Mouse (Mus musculus): ENCODE measurements around the gene Mrpl22. TPM values are rescaled to one million over a fixed set of nuclear protein-coding genes. Genes with fewer than 3 reads are reported as not detected.
A peak's percentile ranks its signal among the peaks of the same experiment; 100 is the strongest.
"Not testable (repeated sequence)": the region's sequence is repeated elsewhere in the genome, so short reads cannot be mapped to it uniquely, and the experiment has no call there.

Gene Mrpl22
- polyA plus RNA-seq, 1 experiment from 2014 or later, result 138 TPM

- Histone ChIP-seq H3K27me3 (ENCODE audit: insufficient read depth, low read length) (no peaks in the 10 kb centered on the region), H3K9me3 (ENCODE audit: low read length) (no peaks in the 10 kb centered on the region), H3K9ac (replicated peaks; ENCODE audit: low read length) (no peak overlapping the region), H3K4me1 (ENCODE audit: insufficient read depth, low read length) (peaks cover 22% of the 10 kb centered on the region), H3K4me3 (ENCODE audit: low read length) (no peak overlapping the region), H3K27ac (ENCODE audit: low read length) (peak overlapping the region; percentile 63), H3K36me3 (ENCODE audit: insufficient read depth, low read length) (no peaks in the 10 kb centered on the region), H3K4me2 (replicated peaks; ENCODE audit: low read depth, low read length) (no peak overlapping the region)
- ATAC-seq (ENCODE audit: low FRiP score, low TSS enrichment), result 0 out of 2 replicates have a peak, but pooled peaks have one; percentile 10
- WGBS, result 20% methylated on average over 4 of the region's 4 CpGs
These were observed 52.3 kb downstream of the Mrpl22 start for GRCm38 (mm10) chr11:58223751-58224150.

GRCm38 (mm10) chr11:58224313-58224712 is 52.9 kb downstream of the Mrpl22 start:
- peak overlapping the region; percentile 63 for H3K27ac ChIP-seq (ENCODE audit: low read length)
- H3K27me3 ChIP-seq (ENCODE audit: insufficient read depth, low read length), result no peaks in the 10 kb centered on the region
- ATAC-seq (ENCODE audit: low FRiP score, low TSS enrichment), result peak; percentile 69; the same call in 1 of the 2 replicates
- no peak overlapping the region for H3K4me2 ChIP-seq (replicated peaks; ENCODE audit: low read depth, low read length)
- H3K9me3 ChIP-seq (ENCODE audit: low read length), result no peaks in the 10 kb centered on the region
- H3K4me3 ChIP-seq (ENCODE audit: low read length), result no peak overlapping the region
- H3K9ac ChIP-seq (replicated peaks; ENCODE audit: low read length), result no peak overlapping the region
- peaks cover 22% of the 10 kb centered on the region for H3K4me1 ChIP-seq (ENCODE audit: insufficient read depth, low read length)
- 38% methylated on average over 7 of the region's 7 CpGs for WGBS
- no peaks in the 10 kb centered on the region for H3K36me3 ChIP-seq (ENCODE audit: insufficient read depth, low read length)

- not testable (repeated sequence) for ATAC-seq (ENCODE audit: low FRiP score, low TSS enrichment); H3K36me3 ChIP-seq (ENCODE audit: insufficient read depth, low read length); H3K4me2 ChIP-seq (replicated peaks; ENCODE audit: low read depth, low read length); H3K9me3 ChIP-seq (ENCODE audit: low read length); H3K4me3 ChIP-seq (ENCODE audit: low read length); H3K9ac ChIP-seq (replicated peaks; ENCODE audit: low read length); H3K27me3 ChIP-seq (ENCODE audit: insufficient read depth, low read length)
- peak overlapping the region; percentile 62; the same call in 1 of the 2 replicates for H3K27ac ChIP-seq (ENCODE audit: low read length)
- H3K4me1 ChIP-seq (ENCODE audit: insufficient read depth, low read length), result peaks cover 22% of the 10 kb centered on the region
- 69% methylated on average over 2 of the region's 2 CpGs for WGBS
These were observed 53.4 kb downstream of the Mrpl22 start for GRCm38 (mm10) chr11:58224872-58225271.

- Histone ChIP-seq H3K27ac (ENCODE audit: low read length) (peak overlapping the region; percentile 66), H3K36me3 (ENCODE audit: insufficient read depth, low read length) (no peaks in the 10 kb centered on the region), H3K27me3 (ENCODE audit: insufficient read depth, low read length) (no peaks in the 10 kb centered on the region), H3K4me3 (ENCODE audit: low read length) (no peak overlapping the region), H3K4me2 (replicated peaks; ENCODE audit: low read depth, low read length) (no peak overlapping the region), H3K4me1 (ENCODE audit: insufficient read depth, low read length) (peaks cover 22% of the 10 kb centered on the region), H3K9ac (replicated peaks; ENCODE audit: low read length) (no peak overlapping the region), H3K9me3 (ENCODE audit: low read length) (no peaks in the 10 kb centered on the region)
- 4% methylated on average over 5 of the region's 5 CpGs for WGBS
- ATAC-seq (ENCODE audit: low FRiP score, low TSS enrichment), result peak; percentile 77
These were observed 54.2 kb downstream of the Mrpl22 start for GRCm38 (mm10) chr11:58225655-58226054.

- H3K9ac ChIP-seq (replicated peaks; ENCODE audit: low read length), result no peak overlapping the region
- H3K4me1 ChIP-seq (ENCODE audit: insufficient read depth, low read length), result peaks cover 22% of the 10 kb centered on the region
- ATAC-seq (ENCODE audit: low FRiP score, low TSS enrichment), result no peak
These were observed 55.0 kb downstream of the Mrpl22 start for GRCm38 (mm10) chr11:58226425-58226824.

GRCm38 (mm10) chr11:58228021-58228420 is 56.6 kb downstream of the Mrpl22 start:
- ATAC-seq (ENCODE audit: low FRiP score, low TSS enrichment), result not testable (repeated sequence)
- 83% methylated on average over 2 of the region's 2 CpGs for WGBS

More at GRCm38 (mm10) chr11:58226425-58226824, 55.0 kb downstream of the Mrpl22 start:
- Histone ChIP-seq H3K36me3 (ENCODE audit: insufficient read depth, low read length) (no peaks in the 10 kb centered on the region), H3K9me3 (ENCODE audit: low read length) (no peaks in the 10 kb centered on the region), H3K27me3 (ENCODE audit: insufficient read depth, low read length) (no peaks in the 10 kb centered on the region), H3K27ac (ENCODE audit: low read length) (no peak overlapping the region), H3K4me3 (ENCODE audit: low read length) (no peak overlapping the region), H3K4me2 (replicated peaks; ENCODE audit: low read depth, low read length) (no peak overlapping the region)

More at GRCm38 (mm10) chr11:58228021-58228420, 56.6 kb downstream of the Mrpl22 start:
- H3K4me2 ChIP-seq (replicated peaks; ENCODE audit: low read depth, low read length); H3K4me3 ChIP-seq (ENCODE audit: low read length); H3K9me3 ChIP-seq (ENCODE audit: low read length); H3K9ac ChIP-seq (replicated peaks; ENCODE audit: low read length); H3K27me3 ChIP-seq (ENCODE audit: insufficient read depth, low read length); H3K36me3 ChIP-seq (ENCODE audit: insufficient read depth, low read length); H3K27ac ChIP-seq (ENCODE audit: low read length): not testable (repeated sequence)
- peaks cover 22% of the 10 kb centered on the region for H3K4me1 ChIP-seq (ENCODE audit: insufficient read depth, low read length)

Other genes starting within 250 kb of the Mrpl22 start
- 18.3 and 19.1 TPM in 2 replicates for gene Larp1, start 162.6 kb upstream of the Mrpl22 start, polyA plus RNA-seq (2015; fragmentation: Nextera tagmentation; extraction: Ambion mirVana)
- gene Gm12248, start 78.5 kb upstream of the Mrpl22 start, polyA plus RNA-seq (2015; fragmentation: Nextera tagmentation; extraction: Ambion mirVana), result not detected in 2 replicates
- gene Cnot8, start 67.5 kb upstream of the Mrpl22 start, polyA plus RNA-seq (2015; fragmentation: Nextera tagmentation; extraction: Ambion mirVana), result 89.4 and 93.5 TPM in 2 replicates
- gene Gemin5, start 3.1 kb upstream of the Mrpl22 start, polyA plus RNA-seq (2015; fragmentation: Nextera tagmentation; extraction: Ambion mirVana), result 22.5 and 24.0 TPM in 2 replicates
- gene Igtp, start 27.9 kb downstream of the Mrpl22 start, polyA plus RNA-seq (2015; fragmentation: Nextera tagmentation; extraction: Ambion mirVana), result 4.5 and 4.8 TPM in 2 replicates
- 2.6 and 2.7 TPM in 2 replicates for gene Irgm2, start 28.0 kb downstream of the Mrpl22 start, polyA plus RNA-seq (2015; fragmentation: Nextera tagmentation; extraction: Ambion mirVana)
- gene 4930438A08Rik, start 103.1 kb downstream of the Mrpl22 start, polyA plus RNA-seq (2015; fragmentation: Nextera tagmentation; extraction: Ambion mirVana), result not detected in 2 replicates
- 30.1 and 33.3 TPM in 2 replicates for gene Zfp692, start 135.4 kb downstream of the Mrpl22 start, polyA plus RNA-seq (2015; fragmentation: Nextera tagmentation; extraction: Ambion mirVana)
- gene Zfp672, start 158.7 kb downstream of the Mrpl22 start, polyA plus RNA-seq (2015; fragmentation: Nextera tagmentation; extraction: Ambion mirVana), result 40.9 and 43.8 TPM in 2 replicates
- 41.2 and 41.8 TPM in 2 replicates for gene Sh3bp5l, start 159.1 kb downstream of the Mrpl22 start, polyA plus RNA-seq (2015; fragmentation: Nextera tagmentation; extraction: Ambion mirVana)
- gene Lypd8, start 207.4 kb downstream of the Mrpl22 start, polyA plus RNA-seq (2015; fragmentation: Nextera tagmentation; extraction: Ambion mirVana), result 0.21 and 0.27 TPM in 2 replicates
- not detected in 2 replicates for gene 1810065E05Rik, start 249.4 kb downstream of the Mrpl22 start, polyA plus RNA-seq (2015; fragmentation: Nextera tagmentation; extraction: Ambion mirVana)

All from kidney, embryonic 16.5 days (tissue).